Mouse (Mus musculus) bone marrow macrophage, adult 2 months (primary cell): ENCODE measurements around the gene Scn4b.

Experiments
- CTCF ChIP-seq: IDR thresholded peaks from 2 replicates; pipeline ENCODE4 v1.5.1; 2012; ENCODE audit warnings: low read depth, mild to moderate bottlenecking, low read length, moderate library complexity
- POLR2A ChIP-seq: IDR thresholded peaks from 2 replicates; pipeline ENCODE4 v1.6.1; 2012; ENCODE audit warnings: mild to moderate bottlenecking, low read depth, low read length, borderline replicate concordance

GRCm38 (mm10) chr9:45098426-45098825, 39.8 kb upstream of the Scn4b start:
- TF ChIP-seq CTCF, result no peak
- no peak for TF ChIP-seq POLR2A
